Mouse (Mus musculus) retina, postnatal 1 day (tissue): ENCODE measurements around the gene Dohh.

Experiments
- DNase-seq: peaks from one replicate; pipeline ENCODE4 v3.0.0-alpha.2; 2012

Gene Dohh

GRCm38 (mm10) chr10:81419111-81419928 lies 35.1 kb downstream of the Dohh start:
- DNase-seq: no peak

- no peak for DNase-seq
These were observed 36.1 kb downstream of the Dohh start for GRCm38 (mm10) chr10:81420191-81420767.

DNA sequence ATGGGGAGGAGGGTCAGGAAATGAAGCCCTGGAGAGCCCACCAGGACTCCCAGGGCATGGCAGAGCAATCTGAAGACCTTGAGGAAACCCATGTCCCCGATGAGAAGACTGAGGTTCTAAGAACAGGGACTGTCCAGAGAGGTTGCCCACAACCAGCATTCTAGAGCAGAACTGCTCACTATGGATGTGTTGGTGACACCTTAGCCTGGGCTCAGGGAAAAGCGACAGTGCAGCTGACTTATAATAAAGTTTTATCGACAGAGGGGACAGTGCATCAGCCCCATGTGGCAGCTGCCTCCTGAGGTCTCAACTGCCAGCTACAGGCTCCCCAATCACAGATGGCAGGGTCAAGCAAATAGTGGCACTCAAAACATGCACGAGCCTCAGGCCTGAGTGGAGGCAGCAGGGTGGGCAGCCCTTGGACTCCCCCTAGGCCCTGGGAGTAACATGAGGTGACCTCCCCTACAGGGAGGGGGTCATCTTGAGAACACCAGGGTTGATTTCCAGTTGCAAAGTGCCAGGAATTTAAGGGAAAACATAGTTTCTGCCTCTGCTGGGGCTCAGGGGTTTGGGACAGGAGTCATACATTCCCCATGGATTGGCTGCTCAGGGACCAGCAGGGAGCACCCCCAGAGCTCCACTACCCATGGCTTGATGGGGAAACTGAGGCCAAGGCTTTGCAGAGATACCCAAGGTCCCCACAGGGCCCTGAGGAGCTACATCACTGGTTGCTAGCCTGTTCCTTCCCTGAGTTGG lies 37.0 kb downstream of the Dohh start:
- no peak for DNase-seq

GRCm38 (mm10) chr10:81421797-81422100 lies 37.5 kb downstream of the Dohh start:
- no peak for DNase-seq

GRCm38 (mm10) chr10:81422191-81422590 lies 38.0 kb downstream of the Dohh start:
- DNase-seq: no peak

GRCm38 (mm10) chr10:81422661-81423217 lies 38.5 kb downstream of the Dohh start:
- no peak for DNase-seq

- no peak for DNase-seq
These were observed 39.4 kb downstream of the Dohh start for GRCm38 (mm10) chr10:81423476-81424245.

DNA sequence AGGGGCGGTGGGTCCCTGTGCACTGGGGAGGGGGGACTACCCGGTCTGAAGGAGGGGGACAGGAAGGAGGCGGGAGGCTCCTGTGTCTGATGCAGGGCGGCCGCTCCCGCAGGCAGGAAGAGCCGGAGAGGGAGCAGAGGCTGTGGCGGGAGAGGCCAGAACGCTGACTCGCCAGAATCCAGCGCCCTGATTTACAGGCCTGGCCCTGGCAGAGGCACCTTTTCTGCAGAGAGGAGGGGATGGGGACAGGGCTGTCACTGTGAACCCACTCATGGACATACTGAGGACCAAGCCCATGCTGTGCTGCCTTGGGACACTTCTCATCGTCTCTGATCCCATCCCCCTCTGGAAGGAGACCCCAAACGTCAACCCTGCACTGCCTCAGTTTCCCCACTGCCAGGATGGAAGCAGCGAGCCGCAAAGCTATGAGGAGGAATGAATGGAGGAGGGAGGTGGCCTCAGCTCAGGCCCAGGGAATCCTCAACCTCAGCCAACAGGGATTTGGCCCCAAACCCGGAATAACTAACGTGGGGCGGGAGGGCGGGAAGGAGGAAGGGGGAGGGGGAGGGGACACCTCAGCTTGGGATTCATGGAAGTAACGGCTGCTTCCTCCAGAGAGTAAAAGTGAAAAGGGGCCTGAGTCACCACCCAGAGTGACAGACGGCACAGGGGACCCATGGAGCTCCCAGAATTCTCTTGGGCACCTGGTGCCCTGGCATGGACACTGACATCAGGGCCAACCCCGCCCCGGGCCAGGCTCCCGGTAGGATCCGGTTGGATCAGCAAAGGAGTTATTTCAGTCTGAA lies 40.2 kb downstream of the Dohh start:
- peak; percentile 36 for DNase-seq

GRCm38 (mm10) chr10:81425236-81425850 lies 41.1 kb downstream of the Dohh start:
- peak; percentile 12 for DNase-seq

DNA sequence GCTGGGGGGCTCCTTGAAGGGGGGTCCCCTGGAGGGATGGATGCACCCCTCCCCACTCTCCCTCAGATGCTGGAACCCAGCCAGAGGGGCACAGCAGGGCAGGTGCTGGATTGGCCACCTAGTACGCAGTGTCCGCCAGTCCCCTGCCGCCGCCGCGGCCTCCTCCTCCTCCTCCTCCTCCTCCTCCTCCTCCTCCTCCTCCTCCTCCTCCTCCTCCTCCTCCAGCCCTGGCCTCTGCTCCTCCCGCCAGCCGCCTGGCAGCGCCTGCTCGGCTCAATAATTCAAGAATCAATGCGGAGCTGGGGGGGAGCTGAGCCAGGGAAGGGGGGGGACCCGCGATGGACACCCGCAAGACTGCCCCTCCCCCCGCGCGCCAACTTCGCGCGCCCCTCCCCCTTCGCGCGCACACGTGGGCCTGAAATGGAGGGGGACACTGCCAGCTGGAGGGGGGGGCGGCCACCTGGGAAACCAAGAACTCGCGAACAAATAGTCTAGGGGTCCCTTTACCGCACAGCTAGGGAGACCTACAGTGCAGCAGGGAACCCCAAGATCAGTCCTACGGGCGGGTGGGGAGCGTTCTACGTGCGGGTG lies 41.9 kb downstream of the Dohh start:
- DNase-seq: no peak

GRCm38 (mm10) chr10:81426897-81427296 lies 42.7 kb downstream of the Dohh start:
- DNase-seq: no peak

GRCm38 (mm10) chr10:81427327-81427726 lies 43.1 kb downstream of the Dohh start:
- DNase-seq: no peak

- DNase-seq: no peak
These were observed 43.7 kb downstream of the Dohh start for GRCm38 (mm10) chr10:81427804-81428506.

- DNase-seq: no peak
These were observed 44.3 kb downstream of the Dohh start for GRCm38 (mm10) chr10:81428507-81428870.

GRCm38 (mm10) chr10:81429092-81429491 lies 44.9 kb downstream of the Dohh start:
- no peak for DNase-seq

- peak; percentile 85 for DNase-seq
These were observed 45.4 kb downstream of the Dohh start for GRCm38 (mm10) chr10:81429605-81430061.

DNA sequence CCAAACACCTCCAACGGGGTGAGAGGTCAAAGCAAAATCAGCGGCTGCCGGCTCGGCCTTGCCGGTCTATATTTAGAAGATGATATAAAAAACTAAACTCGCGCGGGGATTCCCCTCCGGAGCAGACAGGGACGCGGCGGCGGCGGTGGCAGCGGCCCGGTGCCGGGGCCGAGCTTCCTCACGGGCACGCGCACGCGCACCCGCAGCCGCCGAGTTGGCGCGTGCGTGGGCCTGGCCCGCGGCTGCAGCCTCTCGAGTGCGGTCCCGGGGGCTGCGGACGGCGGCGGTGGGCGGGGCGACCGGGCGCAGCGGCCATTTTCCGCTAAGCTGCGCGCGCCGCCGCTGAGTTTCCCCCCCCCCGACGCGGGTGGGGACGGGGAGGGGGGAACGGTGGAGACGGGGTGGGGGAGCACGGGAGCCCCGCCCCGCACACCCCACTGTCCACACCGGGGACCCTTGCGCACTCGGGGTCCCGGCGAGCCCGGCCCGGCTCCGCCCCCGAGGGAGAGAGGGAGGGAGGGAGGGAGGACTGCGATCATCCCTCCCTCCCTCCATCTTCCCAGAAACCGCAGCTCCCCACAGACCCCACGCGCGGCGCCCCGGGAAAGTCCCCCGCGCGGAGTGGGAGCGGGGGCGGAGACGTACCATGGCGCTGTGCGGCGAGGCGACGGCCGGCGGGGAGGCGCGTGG lies 46.1 kb downstream of the Dohh start:
- peak; percentile 87 for DNase-seq

GRCm38 (mm10) chr10:81430831-81431525 lies 46.8 kb downstream of the Dohh start:
- peak; percentile 80 for DNase-seq

DNA sequence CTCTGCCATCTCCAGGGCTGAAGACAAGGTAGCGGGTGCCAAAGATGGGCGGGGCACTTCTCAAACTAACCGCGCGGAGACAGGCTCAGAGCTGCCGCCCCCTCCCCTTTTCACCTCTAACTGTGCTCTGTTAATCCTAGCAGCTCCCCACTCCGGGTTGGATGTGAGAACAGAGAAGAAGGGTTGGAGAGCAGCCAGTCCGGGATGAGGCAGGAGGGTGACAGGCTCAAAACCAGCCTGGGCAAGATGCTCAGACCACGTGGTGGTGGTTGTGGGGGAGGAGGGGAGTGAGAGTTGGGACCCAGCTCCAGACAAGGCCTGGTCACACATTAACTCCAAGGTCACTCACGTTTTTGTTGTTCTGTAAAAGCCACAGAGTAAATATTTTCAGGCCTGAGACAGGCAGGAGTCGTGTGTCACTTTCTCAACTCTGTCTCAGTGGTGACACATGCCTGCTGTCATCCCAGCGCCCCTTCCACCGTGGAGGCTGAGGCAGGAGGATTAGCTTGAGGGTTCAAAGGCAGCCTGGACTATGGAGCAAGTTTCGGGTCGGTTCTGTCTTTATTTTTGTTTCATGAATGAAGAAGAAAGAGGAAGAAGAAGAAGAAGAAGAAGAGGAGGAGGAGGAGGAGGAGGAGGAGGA lies 47.4 kb downstream of the Dohh start:
- peak; percentile 80 for DNase-seq
